Mouse (Mus musculus) liver, embryonic 13.5 days (tissue): ENCODE measurements around the gene Ak8. TPM values are rescaled to one million over a fixed set of nuclear protein-coding genes. Genes with fewer than 3 reads are reported as not detected.
A peak's percentile ranks its signal among the peaks of the same experiment; 100 is the strongest.

Experiments
- ATAC-seq: fragments of 200-750 bp; cut with Nextera tagmentation; 2 replicates; pipeline ENCODE4 v1.8.0; 2017; ENCODE audit warnings: low read depth, mild to moderate bottlenecking, moderate number of reproducible peaks, moderate library complexity
- DNase-seq: peaks from one replicate; pipeline ENCODE4 v3.0.0; 2022
- H3K27ac ChIP-seq: fragments of 300-500 bp; sonication (generic); 2 replicates; pipeline ENCODE4 v1.5.1; 2015; ENCODE audit warnings: moderate library complexity, mild to moderate bottlenecking, inconsistent platforms
- H3K27me3 ChIP-seq: fragments of 300-500 bp; sonication (generic); 2 replicates; pipeline ENCODE4 v1.6.1; 2015; ENCODE audit warnings: mild to moderate bottlenecking, inconsistent platforms
- H3K36me3 ChIP-seq: fragments of 300-500 bp; sonication (generic); 2 replicates; pipeline ENCODE4 v1.6.1; 2015; ENCODE audit warnings: mild to moderate bottlenecking, inconsistent platforms
- H3K4me1 ChIP-seq: fragments of 300-500 bp; sonication (generic); replicated peaks from 2 replicates; pipeline ENCODE4 v1.6.1; 2015; ENCODE audit warnings: inconsistent platforms
- H3K4me2 ChIP-seq: fragments of 300-500 bp; sonication (generic); 2 replicates; pipeline ENCODE4 v1.6.1; 2015; ENCODE audit warnings: inconsistent platforms, mild to moderate bottlenecking, moderate library complexity
- H3K4me3 ChIP-seq: fragments of 300-500 bp; sonication (generic); replicated peaks from 2 replicates; pipeline ENCODE4 v1.5.1; 2015; ENCODE audit warnings: mild to moderate bottlenecking, inconsistent platforms
- H3K9ac ChIP-seq: fragments of 300-500 bp; sonication (generic); 2 replicates; pipeline ENCODE4 v1.6.1; 2015; ENCODE audit warnings: mild to moderate bottlenecking, inconsistent platforms
- H3K9me3 ChIP-seq: fragments of 300-500 bp; sonication (generic); replicated peaks from 2 replicates; pipeline ENCODE4 v1.6.1; 2016; ENCODE audit warnings: inconsistent platforms
- WGBS: fragments of 180-500 bp; shearing (Covaris S2); methylation state at CpG from one replicate; pipeline ENCODE4 v1.1.7; 2015; ENCODE audit not compliant: insufficient replicate concordance; 5-methylcytosine and 5-hydroxymethylcytosine counted together
- polyA plus RNA-seq: library from polyadenylated mRNA; unstranded; fragments of >200 nt; fragmentation: Nextera tagmentation; extraction: Ambion mirVana; gene quantifications from 2 replicates; pipeline ENCODE4 v1.2.1, GENCODE M21; 2015

Gene Ak8
- polyA plus RNA-seq, 1 experiment from 2014 or later = 0.16 TPM

- H3K4me2 ChIP-seq = no peak overlapping the region
- no peak for DNase-seq
- WGBS = 19% methylated on average over 4 of the region's 4 CpGs
- 0 out of 2 replicates have a peak overlapping the region, but pooled peaks have one; percentile 15 for H3K27ac ChIP-seq
- H3K4me1 ChIP-seq = peaks cover 16% of the 10 kb centered on the region
- no peak overlapping the region for H3K4me3 ChIP-seq
- no peaks in the 10 kb centered on the region for H3K9me3 ChIP-seq
- peaks cover 9% of the 10 kb centered on the region; the same call in 1 of the 2 replicates for H3K27me3 ChIP-seq
- no peaks in the 10 kb centered on the region for H3K36me3 ChIP-seq
- no peak overlapping the region for H3K9ac ChIP-seq
- ATAC-seq = peak; percentile 76; the same call in 1 of the 2 replicates
These were observed 66.6 kb downstream of the Ak8 start for GRCm38 (mm10) chr2:28766590-28766989.

- no peak overlapping the region for H3K4me3 ChIP-seq
- no peaks in the 10 kb centered on the region for H3K36me3 ChIP-seq
- 57% methylated on average over 2 of the region's 2 CpGs for WGBS
- 0 out of 2 replicates have a peak overlapping the region, but pooled peaks have one; percentile 15 for H3K27ac ChIP-seq
- ATAC-seq (peak; percentile 51), DNase-seq (no peak)
- no peak overlapping the region for H3K4me2 ChIP-seq
- H3K27me3 ChIP-seq = peaks cover 9% of the 10 kb centered on the region
- H3K4me1 ChIP-seq = peaks cover 16% of the 10 kb centered on the region
- H3K9ac ChIP-seq = no peak overlapping the region
- H3K9me3 ChIP-seq = no peaks in the 10 kb centered on the region
These were observed 67.1 kb downstream of the Ak8 start for GRCm38 (mm10) chr2:28767041-28767440.

GRCm38 (mm10) chr2:28770697-28771096, 70.7 kb downstream of the Ak8 start:
- DNase-seq (no peak), ATAC-seq (no peak)
- Histone ChIP-seq H3K9ac (no peak overlapping the region), H3K27me3 (peaks cover 9% of the 10 kb centered on the region), H3K27ac (no peak overlapping the region), H3K9me3 (no peaks in the 10 kb centered on the region), H3K4me1 (peaks cover 16% of the 10 kb centered on the region), H3K4me3 (no peak overlapping the region), H3K36me3 (no peaks in the 10 kb centered on the region), H3K4me2 (no peak overlapping the region)
- WGBS = 41% methylated on average over 5 of the region's 5 CpGs

- 51% methylated on average over 8 of the region's 8 CpGs for WGBS
These were observed 74.1 kb downstream of the Ak8 start for GRCm38 (mm10) chr2:28774073-28774472.

GRCm38 (mm10) chr2:28776728-28777127, 76.8 kb downstream of the Ak8 start:
- Histone ChIP-seq H3K9me3 (no peaks in the 10 kb centered on the region), H3K4me1 (no peaks in the 10 kb centered on the region), H3K27ac (no peak overlapping the region), H3K36me3 (no peaks in the 10 kb centered on the region), H3K27me3 (no peaks in the 10 kb centered on the region; the same call in 1 of the 2 replicates), H3K4me2 (no peak overlapping the region), H3K4me3 (no peak overlapping the region), H3K9ac (no peak overlapping the region)
- no peak for DNase-seq
- 36% methylated on average over 2 of the region's 2 CpGs for WGBS
- ATAC-seq = no peak

More at GRCm38 (mm10) chr2:28774073-28774472, 74.1 kb downstream of the Ak8 start:
- Histone ChIP-seq H3K4me3 (no peak overlapping the region), H3K27me3 (peaks cover 6% of the 10 kb centered on the region), H3K36me3 (no peaks in the 10 kb centered on the region), H3K4me2 (no peak overlapping the region), H3K9ac (no peak overlapping the region), H3K27ac (no peak overlapping the region), H3K4me1 (no peaks in the 10 kb centered on the region), H3K9me3 (no peaks in the 10 kb centered on the region)
- ATAC-seq (no peak), DNase-seq (no peak)

GRCm38 (mm10) chr2:28780001-28780782, 80.2 kb downstream of the Ak8 start:
- no peak overlapping the region for H3K9ac ChIP-seq
- H3K4me3 ChIP-seq = no peak overlapping the region
- no peak overlapping the region for H3K27ac ChIP-seq
- no peaks in the 10 kb centered on the region for H3K27me3 ChIP-seq
- no peaks in the 10 kb centered on the region for H3K4me1 ChIP-seq
- no peaks in the 10 kb centered on the region for H3K36me3 ChIP-seq
- ATAC-seq (no peak), DNase-seq (no peak)
- WGBS = 67% methylated on average over 16 of the region's 16 CpGs
- H3K4me2 ChIP-seq = no peak overlapping the region
- no peaks in the 10 kb centered on the region for H3K9me3 ChIP-seq

GRCm38 (mm10) chr2:28781310-28781709, 81.3 kb downstream of the Ak8 start:
- WGBS = 77% methylated on average over 4 of the region's 4 CpGs
- H3K27ac ChIP-seq = no peak overlapping the region
- no peaks in the 10 kb centered on the region for H3K9me3 ChIP-seq
- H3K4me3 ChIP-seq = no peak overlapping the region
- no peaks in the 10 kb centered on the region for H3K27me3 ChIP-seq
- no peak for ATAC-seq
- H3K4me1 ChIP-seq = no peaks in the 10 kb centered on the region
- DNase-seq = no peak
- H3K4me2 ChIP-seq = no peak overlapping the region
- no peaks in the 10 kb centered on the region for H3K36me3 ChIP-seq
- no peak overlapping the region for H3K9ac ChIP-seq

- no peak overlapping the region for H3K9ac ChIP-seq
- ATAC-seq (no peak), DNase-seq (no peak)
- H3K4me2 ChIP-seq = no peak overlapping the region
- H3K27ac ChIP-seq = no peak overlapping the region
- H3K4me3 ChIP-seq = no peak overlapping the region
- H3K4me1 ChIP-seq = no peaks in the 10 kb centered on the region
- no peaks in the 10 kb centered on the region for H3K9me3 ChIP-seq
- WGBS = 60% methylated on average over 16 of the region's 16 CpGs
- H3K27me3 ChIP-seq = no peaks in the 10 kb centered on the region
- H3K36me3 ChIP-seq = no peaks in the 10 kb centered on the region
These were observed 86.5 kb downstream of the Ak8 start for GRCm38 (mm10) chr2:28786355-28787066.

GRCm38 (mm10) chr2:28787067-28787619, 87.2 kb downstream of the Ak8 start:
- no peak for ATAC-seq
- no peaks in the 10 kb centered on the region for H3K27me3 ChIP-seq
- no peak overlapping the region for H3K27ac ChIP-seq
- no peaks in the 10 kb centered on the region for H3K36me3 ChIP-seq
- DNase-seq = no peak
- H3K9ac ChIP-seq = no peak overlapping the region
- H3K4me1 ChIP-seq = 0 out of 2 replicates have a peak, but pooled peaks cover 2% of the 10 kb centered on the region
- H3K4me2 ChIP-seq = no peak overlapping the region
- WGBS = 73% methylated on average over 6 of the region's 6 CpGs
- H3K4me3 ChIP-seq = no peak overlapping the region
- no peaks in the 10 kb centered on the region for H3K9me3 ChIP-seq

GRCm38 (mm10) chr2:28792931-28793610, 93.1 kb downstream of the Ak8 start:
- ATAC-seq (no peak), DNase-seq (no peak)
- Histone ChIP-seq H3K9ac (no peak overlapping the region), H3K27me3 (no peaks in the 10 kb centered on the region), H3K9me3 (no peaks in the 10 kb centered on the region), H3K36me3 (no peaks in the 10 kb centered on the region), H3K4me1 (0 out of 2 replicates have a peak, but pooled peaks cover 7% of the 10 kb centered on the region), H3K4me2 (no peak overlapping the region), H3K4me3 (no peak overlapping the region), H3K27ac (0 out of 2 replicates have a peak overlapping the region, but pooled peaks have one; percentile 6)
- WGBS = 29% methylated on average over 5 of the region's 6 CpGs

GRCm38 (mm10) chr2:28794623-28795022, 94.7 kb downstream of the Ak8 start:
- 63% methylated on average over 5 of the region's 5 CpGs for WGBS
- no peak for ATAC-seq

More at GRCm38 (mm10) chr2:28794623-28795022, 94.7 kb downstream of the Ak8 start:
- DNase-seq = no peak
- no peaks in the 10 kb centered on the region for H3K27me3 ChIP-seq
- H3K9me3 ChIP-seq = no peaks in the 10 kb centered on the region
- H3K36me3 ChIP-seq = no peaks in the 10 kb centered on the region
- H3K4me3 ChIP-seq = no peak overlapping the region
- no peak overlapping the region for H3K27ac ChIP-seq
- H3K4me1 ChIP-seq = 0 out of 2 replicates have a peak, but pooled peaks cover 7% of the 10 kb centered on the region
- no peak overlapping the region for H3K9ac ChIP-seq
- no peak overlapping the region for H3K4me2 ChIP-seq
